Mouse (Mus musculus): ENCODE measurements around the gene Gnas. TPM values are rescaled to one million over a fixed set of nuclear protein-coding genes. Genes with fewer than 3 reads are reported as not detected.

Gene Gnas
- total RNA-seq (2015; ENCODE audit: low replicate concordance) (236 and 242 TPM in 2 replicates), total RNA-seq (2017; ENCODE audit: low replicate concordance) (156 and 162 TPM in 2 replicates)

DNA sequence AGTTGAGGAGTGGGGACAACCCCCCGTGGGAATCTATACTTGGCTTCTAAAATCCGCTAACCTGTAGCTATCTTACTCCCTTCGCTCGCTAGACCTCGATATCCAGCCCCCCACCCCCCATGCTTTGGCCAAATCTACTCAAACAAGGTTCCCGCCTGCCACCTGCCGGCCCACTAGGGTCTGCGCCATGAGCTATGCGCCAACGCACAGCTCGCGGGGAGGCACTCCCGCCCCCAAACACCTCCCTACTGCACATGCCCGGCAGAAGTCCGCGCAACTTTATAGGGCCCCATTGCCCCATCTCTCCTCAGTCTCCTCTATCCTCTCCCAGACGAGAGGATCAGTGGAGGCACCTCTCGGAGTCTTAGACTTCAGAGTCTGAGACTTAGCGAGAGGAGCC is at the start of gene Gnas:
Gene Gnas, plus strand, starts transcription at position 310 of the 400 bp plus-strand sequence.
- ATAC-seq (replicated peaks; ENCODE audit: low FRiP score, poor library complexity, severe bottlenecking): no peak

DNA sequence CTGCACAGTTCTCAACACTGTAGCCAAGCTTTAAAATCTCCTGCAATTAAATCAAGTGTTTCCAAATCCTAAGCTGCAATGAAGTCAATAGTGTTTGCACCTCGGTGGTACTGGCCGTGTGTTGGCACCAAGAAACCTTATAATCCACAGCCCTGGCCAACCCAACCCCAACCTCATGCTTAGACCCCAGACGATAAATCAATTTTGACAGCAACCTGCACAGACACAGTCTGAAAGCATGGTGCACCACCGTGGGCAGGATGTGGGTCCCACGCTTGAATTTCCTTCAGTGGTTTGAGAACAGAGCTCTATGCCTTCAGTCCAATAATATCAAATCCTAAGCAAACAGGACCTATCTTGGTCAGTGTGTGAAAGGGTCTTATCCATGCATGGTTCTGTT is 41.7 kb upstream of the Gnas start:
- no peak for ATAC-seq (replicated peaks; ENCODE audit: low FRiP score, poor library complexity, severe bottlenecking)

DNA sequence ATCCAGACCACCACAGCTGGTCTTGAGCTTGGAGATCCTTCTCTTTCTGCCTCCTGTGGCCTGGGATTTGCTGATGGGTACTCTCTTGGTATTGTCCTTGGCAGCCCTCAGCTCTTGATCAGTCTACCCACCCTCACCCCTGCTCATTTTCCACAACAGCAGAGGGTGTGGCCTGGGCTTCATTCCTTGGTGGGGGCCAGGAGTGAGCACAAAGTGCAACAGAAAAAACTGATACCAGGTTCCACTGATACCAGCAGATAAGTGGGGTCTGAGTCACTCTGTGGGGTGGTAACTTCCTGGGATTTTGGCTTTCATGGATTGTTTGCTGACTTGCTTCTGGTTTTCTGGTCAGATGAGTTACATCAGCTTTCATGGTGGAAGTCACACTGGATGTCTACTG is 32.2 kb upstream of the Gnas start:
- no peak for ATAC-seq (replicated peaks; ENCODE audit: low FRiP score, poor library complexity, severe bottlenecking)

DNA sequence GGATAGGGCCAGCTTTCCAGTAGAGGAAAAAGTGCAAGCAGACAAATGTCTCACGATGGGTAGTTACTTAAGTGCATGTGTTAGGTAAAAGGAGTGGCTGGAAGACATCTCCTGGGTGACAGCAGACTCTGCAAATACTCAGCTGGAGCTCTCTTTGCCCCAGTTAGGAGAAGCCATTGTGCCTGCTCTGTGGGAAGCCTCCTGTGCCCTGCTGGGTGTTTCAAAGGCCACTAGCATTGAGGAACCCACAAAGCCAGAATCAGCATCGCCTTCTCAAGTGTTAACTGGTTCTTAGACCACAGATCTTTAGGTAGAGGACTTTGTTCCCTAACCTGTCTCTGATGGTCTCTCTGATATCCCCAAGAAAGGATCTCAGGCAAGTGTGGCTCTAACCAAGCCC is 26.8 kb upstream of the Gnas start:
- ATAC-seq (replicated peaks; ENCODE audit: low FRiP score, poor library complexity, severe bottlenecking): no peak

DNA sequence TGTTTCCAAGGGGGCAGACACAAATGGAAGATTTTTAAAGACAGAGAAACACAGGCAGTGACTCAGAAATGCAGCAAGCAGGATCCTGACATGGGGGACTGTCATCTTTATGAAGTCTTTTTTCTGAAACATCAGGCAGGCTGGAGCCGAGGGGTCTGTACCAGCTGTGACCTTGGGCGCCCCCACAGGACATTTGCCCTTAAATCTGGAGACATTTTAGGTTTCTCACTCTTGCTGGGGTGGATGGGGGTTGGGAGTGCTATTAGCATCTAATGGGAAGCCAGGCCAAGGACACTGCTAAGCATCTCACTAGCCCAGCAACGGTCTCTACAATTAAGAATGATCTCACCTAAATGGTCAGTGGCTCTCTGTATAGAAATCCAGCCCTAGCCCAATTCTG is 24.1 kb upstream of the Gnas start:
- no peak for ATAC-seq (replicated peaks; ENCODE audit: low FRiP score, poor library complexity, severe bottlenecking)

DNA sequence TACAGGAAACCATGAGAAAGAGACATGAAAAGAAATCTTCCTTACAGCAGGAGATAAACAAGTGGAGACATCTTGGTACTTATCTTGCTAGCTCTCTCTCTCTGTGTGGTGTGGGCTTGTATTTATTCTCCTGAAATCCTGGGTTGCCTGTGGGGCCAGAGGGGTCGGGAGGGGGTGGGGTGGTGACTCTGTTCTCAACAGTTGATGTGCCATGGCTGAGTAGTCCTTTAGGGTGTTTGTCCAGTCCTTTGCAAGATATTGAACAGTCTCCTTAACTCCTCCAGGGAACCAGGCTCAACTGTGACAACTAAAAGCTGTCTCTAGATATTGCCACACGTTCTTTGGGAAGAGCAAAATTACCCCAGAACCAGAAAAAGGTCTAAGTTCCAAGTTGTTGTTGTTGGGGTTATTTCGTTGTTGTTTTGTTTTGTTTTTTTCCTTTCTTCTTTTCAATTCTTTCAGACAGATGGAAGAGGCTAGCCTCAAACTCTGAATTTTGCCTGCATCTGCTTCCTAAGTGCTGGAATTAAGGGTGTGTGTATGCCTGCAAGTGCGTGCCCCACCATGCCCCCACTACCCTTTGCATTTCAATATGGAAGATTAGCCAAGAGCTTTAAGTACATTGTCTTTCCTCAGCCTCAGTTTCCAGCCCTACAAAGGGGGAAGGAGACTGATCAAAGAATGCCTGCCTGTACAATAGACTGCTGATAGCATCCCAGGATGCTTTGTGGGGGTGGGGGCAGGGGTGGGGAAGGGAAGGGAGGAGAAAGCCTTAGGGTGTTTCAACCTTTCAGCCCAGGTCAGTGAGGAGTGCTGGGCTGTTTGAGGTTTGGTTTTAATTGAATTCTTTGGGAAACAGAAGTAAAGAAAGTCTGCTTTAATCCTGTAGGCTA is 23.0 kb upstream of the Gnas start:
- ATAC-seq (replicated peaks; ENCODE audit: low FRiP score, poor library complexity, severe bottlenecking): no peak

DNA sequence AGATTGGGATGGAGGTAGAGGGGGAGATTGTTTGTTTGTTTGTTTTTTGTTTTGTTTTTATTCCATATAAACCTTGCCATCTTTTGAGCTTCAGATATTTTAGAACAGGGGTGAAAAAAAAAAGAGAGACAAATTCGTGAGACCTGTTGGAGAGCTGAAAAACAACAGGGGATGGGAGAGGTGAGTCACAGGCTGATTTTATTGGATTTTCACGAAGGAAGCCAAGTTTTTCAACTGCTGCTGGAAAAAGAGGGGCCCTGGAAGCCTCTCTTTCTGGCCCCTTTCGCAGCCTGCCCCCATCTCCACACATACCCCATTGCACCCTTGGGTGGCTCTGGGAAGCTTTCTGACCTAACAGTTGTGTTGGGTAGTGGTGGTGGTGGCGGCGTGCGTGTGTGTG is 22.3 kb upstream of the Gnas start:
- ATAC-seq (replicated peaks; ENCODE audit: low FRiP score, poor library complexity, severe bottlenecking): no peak

DNA sequence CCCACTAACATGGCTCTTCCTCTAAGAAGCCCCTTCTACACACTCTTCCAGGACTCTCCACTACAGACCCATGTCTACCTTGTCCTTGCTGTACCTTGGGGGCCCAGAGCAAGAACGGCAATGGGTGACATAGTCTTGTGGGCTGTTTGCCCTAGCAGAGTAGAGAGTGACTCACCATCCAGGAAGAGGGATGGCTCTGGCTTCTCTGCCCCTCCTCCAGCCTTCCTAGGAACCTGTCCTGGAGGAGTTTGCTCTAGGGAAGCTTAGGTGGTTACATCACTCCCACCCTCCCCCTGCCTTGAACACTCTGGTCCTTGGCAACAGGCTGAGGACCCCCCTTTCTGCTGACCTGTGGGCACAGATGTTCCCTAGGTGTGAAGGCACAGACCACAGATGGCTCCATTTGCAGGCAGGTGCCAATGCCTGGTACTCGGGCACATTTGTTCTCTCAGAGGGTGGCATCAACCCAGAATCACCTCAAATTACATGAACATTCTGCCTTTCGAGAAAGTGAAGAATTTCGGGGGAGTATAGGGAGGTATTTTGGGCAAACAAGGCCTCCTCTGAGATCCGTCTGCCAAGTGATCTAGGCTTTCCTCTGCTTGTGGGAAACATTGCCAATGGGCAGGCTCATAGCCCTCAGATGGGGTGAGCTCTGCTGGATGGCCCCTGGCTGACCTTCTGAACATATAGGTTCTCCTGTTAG is 20.9 kb upstream of the Gnas start:
- no peak for ATAC-seq (replicated peaks; ENCODE audit: low FRiP score, poor library complexity, severe bottlenecking)

DNA sequence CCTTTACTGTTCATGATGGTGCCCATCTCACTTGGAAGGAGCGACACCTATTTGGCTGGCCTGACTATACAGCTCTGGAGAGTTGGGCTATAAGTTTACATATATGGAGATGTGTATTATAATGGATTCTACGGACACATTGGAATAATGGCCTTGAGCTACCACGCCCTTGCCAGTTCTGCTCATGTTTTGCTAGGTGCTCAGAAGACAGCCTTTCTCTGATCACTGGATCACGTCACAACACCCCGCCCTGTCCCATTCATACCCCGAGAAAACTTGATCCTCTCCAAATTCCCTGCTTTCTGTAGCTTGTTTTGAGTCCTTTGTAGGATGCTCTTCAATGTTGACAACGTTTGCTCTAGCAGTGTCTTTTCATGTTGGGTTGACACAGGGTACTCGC is 19.9 kb upstream of the Gnas start:
- no peak for ATAC-seq (replicated peaks; ENCODE audit: low FRiP score, poor library complexity, severe bottlenecking)

GRCm38 (mm10) chr2:174270416-174270815 is 13.7 kb upstream of the Gnas start:
- ATAC-seq (replicated peaks; ENCODE audit: low FRiP score, poor library complexity, severe bottlenecking): no peak

GRCm38 (mm10) chr2:174271459-174271858 is 12.7 kb upstream of the Gnas start:
- ATAC-seq (replicated peaks; ENCODE audit: low FRiP score, poor library complexity, severe bottlenecking): no peak

DNA sequence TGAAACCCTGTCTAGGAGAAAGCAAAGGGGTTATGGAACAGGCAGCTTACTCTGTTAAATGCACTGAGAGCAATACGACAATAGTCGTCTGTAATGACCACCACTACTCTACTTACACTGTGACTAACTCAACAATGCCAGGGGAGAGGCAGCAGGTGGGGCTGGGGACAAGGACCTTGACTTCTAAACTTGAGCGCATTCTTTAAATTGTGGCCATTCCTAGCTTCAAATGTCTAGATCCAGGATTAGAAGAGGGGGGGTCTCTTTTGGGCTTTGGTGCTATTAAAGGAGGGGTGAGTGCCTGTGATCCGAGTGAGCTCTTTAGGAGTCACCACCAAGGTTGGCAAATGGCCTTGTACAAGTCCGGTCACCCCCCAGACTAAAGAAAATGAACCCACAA is 11.0 kb upstream of the Gnas start:
- ATAC-seq (replicated peaks; ENCODE audit: low FRiP score, poor library complexity, severe bottlenecking): no peak

- no peak for ATAC-seq (replicated peaks; ENCODE audit: low FRiP score, poor library complexity, severe bottlenecking)
Observed at GRCm38 (mm10) chr2:174273961-174274360, 10.2 kb upstream of the Gnas start.

GRCm38 (mm10) chr2:174279771-174280170 is 4.3 kb upstream of the Gnas start:
- ATAC-seq (replicated peaks; ENCODE audit: low FRiP score, poor library complexity, severe bottlenecking): no peak

DNA sequence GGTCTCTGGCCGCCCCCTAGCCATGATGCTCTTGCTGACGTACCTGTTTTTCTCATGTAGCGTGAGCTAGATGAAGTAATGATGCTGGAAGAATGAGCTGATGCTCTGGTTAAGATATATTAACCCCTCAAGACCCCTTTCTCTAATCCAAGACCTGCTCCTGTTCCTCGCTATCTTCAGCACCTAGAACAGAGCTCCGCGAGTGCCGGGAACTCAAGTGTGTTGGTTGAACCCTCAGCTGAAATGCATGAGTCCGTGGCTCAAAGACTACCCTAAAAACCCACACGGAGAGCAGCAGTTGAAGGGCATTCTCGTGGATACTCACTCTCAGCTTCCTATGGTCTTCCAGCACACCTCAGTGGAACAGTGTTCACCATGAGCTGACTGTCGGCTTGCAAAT is 779 bp upstream of the Gnas start:
- ATAC-seq (replicated peaks; ENCODE audit: low FRiP score, poor library complexity, severe bottlenecking): no peak

GRCm38 (mm10) chr2:174284807-174285457 is 812 bp downstream of the Gnas start:
- no peak for ATAC-seq (replicated peaks; ENCODE audit: low FRiP score, poor library complexity, severe bottlenecking)

GRCm38 (mm10) chr2:174285921-174286470 is 1.9 kb downstream of the Gnas start:
- ATAC-seq (replicated peaks; ENCODE audit: low FRiP score, poor library complexity, severe bottlenecking): no peak; the same call in 1 of the 2 replicates

DNA sequence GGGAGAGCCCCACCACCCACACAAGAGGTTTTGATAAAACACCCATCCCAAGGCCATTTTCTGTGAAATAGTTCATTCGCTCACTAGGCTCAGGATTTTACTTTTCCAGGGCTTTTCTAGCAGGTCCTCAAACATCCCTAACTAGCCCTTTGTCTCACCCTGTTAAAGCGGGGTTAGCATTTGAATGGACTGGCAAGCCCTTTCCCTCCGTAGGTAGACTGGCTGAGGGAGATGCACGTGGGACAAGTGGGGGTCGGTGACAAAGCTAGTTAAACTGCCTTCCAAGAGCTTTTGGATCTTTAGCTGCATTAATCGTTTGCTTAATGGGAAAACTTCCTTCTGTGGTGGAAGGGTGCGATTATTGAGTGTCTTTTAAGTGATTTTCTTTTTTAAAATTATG is 3.8 kb downstream of the Gnas start:
- no peak for ATAC-seq (replicated peaks; ENCODE audit: low FRiP score, poor library complexity, severe bottlenecking)

DNA sequence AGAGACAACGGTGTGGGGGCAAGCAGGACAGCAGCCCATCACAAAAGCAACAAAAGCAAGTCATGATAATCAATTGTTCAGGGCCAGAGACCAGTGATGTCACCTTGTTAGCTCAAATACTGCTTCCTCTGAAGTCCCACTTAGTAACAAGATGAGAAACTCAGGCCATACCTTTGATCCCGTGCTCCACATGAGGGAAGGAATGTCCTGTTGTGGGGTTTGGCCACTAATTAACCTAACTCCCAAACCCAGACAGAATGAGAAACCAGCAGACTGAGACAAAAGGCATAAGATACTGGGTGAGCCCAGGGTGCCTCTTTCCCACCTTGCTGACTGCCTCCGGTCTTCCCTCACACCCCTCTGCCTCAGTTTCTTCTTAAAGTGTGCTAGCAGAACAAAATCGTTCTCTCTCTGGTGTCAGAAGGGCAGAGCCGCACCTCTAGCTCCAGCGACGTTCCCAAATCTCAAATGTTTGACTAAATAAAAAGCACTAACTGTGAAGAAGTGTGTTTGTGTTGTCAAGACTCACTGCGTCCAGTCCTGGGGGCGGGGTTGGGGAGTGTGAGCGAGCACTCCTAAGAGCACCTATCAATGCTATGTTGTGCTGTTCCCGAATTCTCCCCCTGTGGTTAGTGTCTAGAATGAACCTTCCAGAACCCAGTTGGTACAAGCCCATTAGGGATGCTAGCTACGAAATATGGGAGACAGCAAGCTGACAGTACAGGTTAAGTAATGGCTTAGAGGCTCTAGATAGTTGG is 4.7 kb downstream of the Gnas start:
- no peak for ATAC-seq (replicated peaks; ENCODE audit: low FRiP score, poor library complexity, severe bottlenecking)

Data from erythroblast, adult 5-6 weeks (primary cell).